Mouse (Mus musculus) liver, embryonic 16.5 days (tissue): Measurements from ENCODE around the gene Pabpn1l. TPM values are rescaled to one million over a fixed set of nuclear protein-coding genes. Genes with fewer than 3 reads are reported as not detected.
A peak's percentile ranks its signal among the peaks of the same experiment; 100 is the strongest.
"Not testable (repeated sequence)": the region's sequence is repeated elsewhere in the genome, so short reads cannot be mapped to it uniquely, and the experiment has no call there.

ENCODE experiments used
- ATAC-seq: fragments of 200-750 bp; cut with Nextera tagmentation; 2 replicates; pipeline ENCODE4 v1.8.0; 2017; ENCODE audit warnings: low read depth, mild to moderate bottlenecking, moderate number of reproducible peaks, moderate library complexity
- H3K27ac ChIP-seq: fragments of 300-500 bp; sonication (generic); 2 replicates; pipeline ENCODE4 v1.5.1; 2014; ENCODE audit warnings: mild to moderate bottlenecking, low read length
- H3K27me3 ChIP-seq: fragments of 300-500 bp; sonication (generic); 2 replicates; pipeline ENCODE4 v1.6.1; 2014; ENCODE audit warnings: low read depth, low read length, mixed read lengths; ENCODE audit not compliant: control insufficient read depth, insufficient read depth
- H3K36me3 ChIP-seq: fragments of 300-500 bp; sonication (generic); 2 replicates; pipeline ENCODE4 v1.6.1; 2014; ENCODE audit warnings: mild to moderate bottlenecking; ENCODE audit not compliant: control insufficient read depth, insufficient read depth
- H3K4me1 ChIP-seq: fragments of 300-500 bp; sonication (generic); 2 replicates; pipeline ENCODE4 v1.6.1; 2014; ENCODE audit warnings: low read depth, low read length, mixed read lengths; ENCODE audit not compliant: control insufficient read depth
- H3K4me2 ChIP-seq: fragments of 300-500 bp; sonication (generic); 2 replicates; pipeline ENCODE4 v1.6.1; 2014; ENCODE audit warnings: low read depth, low read length, mixed read lengths
- H3K4me3 ChIP-seq: fragments of 300-500 bp; sonication (generic); 2 replicates; pipeline ENCODE4 v1.5.1; 2014; ENCODE audit warnings: low read depth, mild to moderate bottlenecking, low read length
- H3K9ac ChIP-seq: fragments of 300-500 bp; sonication (generic); 2 replicates; pipeline ENCODE4 v1.6.1; 2014; ENCODE audit warnings: low read depth, low read length
- H3K9me3 ChIP-seq: fragments of 300-500 bp; sonication (generic); replicated peaks from 2 replicates; pipeline ENCODE4 v1.6.1; 2016; ENCODE audit warnings: low read length; ENCODE audit not compliant: control insufficient read depth
- WGBS: fragments of 180-500 bp; shearing (Covaris S2); extraction: QIAGEN DNeasy Blood & Tissue Kit; methylation state at CpG from one replicate; pipeline ENCODE4 v1.1.7; 2014; ENCODE audit not compliant: insufficient replicate concordance; 5-methylcytosine and 5-hydroxymethylcytosine counted together
- polyA plus RNA-seq: library from polyadenylated mRNA; unstranded; fragments of >200 nt; fragmentation: Nextera tagmentation; extraction: Ambion mirVana; gene quantifications from 2 replicates; pipeline ENCODE4 v1.2.1, GENCODE M21; 2015

Gene Pabpn1l
- polyA plus RNA-seq, 1 experiment from 2014 or later, result not detected

DNA sequence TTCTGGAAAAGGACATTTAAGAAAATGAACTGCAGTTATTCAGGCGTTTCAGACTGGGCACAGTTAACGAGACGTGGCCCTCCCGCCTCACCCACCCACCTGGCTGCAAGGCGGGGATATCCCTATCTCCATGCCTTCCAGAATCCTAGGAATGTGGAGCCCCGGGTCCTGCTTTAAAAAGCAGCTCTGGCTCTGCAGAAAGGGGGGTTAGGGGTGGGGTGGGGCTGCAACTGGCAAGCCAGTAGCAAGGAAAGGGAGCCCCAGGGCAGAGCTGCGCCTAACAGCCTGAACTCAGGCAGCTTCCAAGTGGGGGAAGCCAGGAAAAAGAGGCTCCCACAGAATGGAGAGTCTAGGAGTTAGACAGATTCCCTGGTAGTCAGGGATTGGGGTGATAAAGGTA, 43.3 kb downstream of the Pabpn1l start:
- Histone ChIP-seq H3K27ac (no peak overlapping the region), H3K4me1 (peaks cover 29% of the 10 kb centered on the region), H3K4me3 (no peak overlapping the region), H3K36me3 (no peaks in the 10 kb centered on the region), H3K27me3 (no peaks in the 10 kb centered on the region), H3K4me2 (no peak overlapping the region), H3K9me3 (no peaks in the 10 kb centered on the region), H3K9ac (no peak overlapping the region)
- no peak for ATAC-seq
- WGBS, result 71% methylated on average over 7 of the region's 7 CpGs

DNA sequence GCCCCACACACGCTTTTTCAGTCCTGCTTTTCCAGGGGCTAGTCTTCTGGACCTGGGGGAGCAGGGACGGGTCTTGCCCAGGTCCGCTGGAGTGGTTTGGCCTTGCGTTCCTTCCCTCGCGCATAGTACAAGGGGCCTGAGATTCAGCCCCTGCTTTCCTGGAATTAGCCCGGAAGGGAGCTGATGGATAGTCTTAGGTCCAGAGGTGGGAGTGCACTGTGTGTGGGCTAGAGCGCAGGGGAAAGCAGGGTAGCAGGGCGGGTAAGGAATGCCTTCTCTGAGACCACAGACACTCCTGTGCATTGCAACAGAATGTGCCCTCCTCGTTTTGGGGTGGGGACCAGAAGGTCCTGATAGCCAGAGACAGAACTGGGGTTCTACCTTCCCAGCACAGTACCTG, 45.4 kb downstream of the Pabpn1l start:
- H3K27ac ChIP-seq, result no peak overlapping the region
- H3K4me1 ChIP-seq, result peaks cover 47% of the 10 kb centered on the region
- H3K36me3 ChIP-seq, result peaks cover 7% of the 10 kb centered on the region
- no peaks in the 10 kb centered on the region for H3K27me3 ChIP-seq
- no peak overlapping the region for H3K9ac ChIP-seq
- peak overlapping the region; percentile 77; the same call in 1 of the 2 replicates for H3K4me2 ChIP-seq
- H3K4me3 ChIP-seq, result peak overlapping the region; percentile 68
- 57% methylated on average over 10 of the region's 10 CpGs for WGBS
- no peaks in the 10 kb centered on the region for H3K9me3 ChIP-seq
- no peak for ATAC-seq

DNA sequence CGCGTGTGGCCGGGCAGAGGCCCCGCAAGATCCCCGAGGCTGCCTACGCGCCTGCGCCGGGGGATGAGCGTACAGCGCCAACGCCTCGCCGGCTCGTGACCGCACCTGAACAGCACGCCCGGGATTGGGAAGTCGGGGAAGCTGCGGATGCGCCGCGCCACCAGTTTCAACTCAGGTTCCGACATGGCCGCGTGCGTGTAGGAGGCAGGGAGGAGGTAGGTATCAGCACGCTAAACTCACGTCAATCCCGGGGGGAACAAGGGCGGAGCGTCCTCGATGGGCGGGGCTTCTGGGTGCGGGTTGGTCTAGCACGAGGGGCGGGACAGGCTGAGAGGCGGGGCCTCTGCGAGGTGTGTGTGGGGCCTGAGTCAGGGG, 45.9 kb downstream of the Pabpn1l start, which contains the start of gene Aprt:
Aprt (minus strand) TSS at position 262 of the 375 bp plus-strand sequence.
- Histone ChIP-seq H3K9ac (peak within 1 kb of the TSS; percentile 70), H3K27ac (peak within 1 kb of the TSS; percentile 76), H3K4me3 (peak within 1 kb of the TSS; percentile 68), H3K9me3 (no peaks in the 10 kb centered on the region), H3K36me3 (peaks cover 12% of the 10 kb centered on the region), H3K4me1 (peaks cover 50% of the 10 kb centered on the region), H3K4me2 (peak within 1 kb of the TSS; percentile 77), H3K27me3 (no peaks in the 10 kb centered on the region)
- peak; percentile 88 for ATAC-seq
- WGBS, result under 1% methylated on average over 39 of the region's 39 CpGs

DNA sequence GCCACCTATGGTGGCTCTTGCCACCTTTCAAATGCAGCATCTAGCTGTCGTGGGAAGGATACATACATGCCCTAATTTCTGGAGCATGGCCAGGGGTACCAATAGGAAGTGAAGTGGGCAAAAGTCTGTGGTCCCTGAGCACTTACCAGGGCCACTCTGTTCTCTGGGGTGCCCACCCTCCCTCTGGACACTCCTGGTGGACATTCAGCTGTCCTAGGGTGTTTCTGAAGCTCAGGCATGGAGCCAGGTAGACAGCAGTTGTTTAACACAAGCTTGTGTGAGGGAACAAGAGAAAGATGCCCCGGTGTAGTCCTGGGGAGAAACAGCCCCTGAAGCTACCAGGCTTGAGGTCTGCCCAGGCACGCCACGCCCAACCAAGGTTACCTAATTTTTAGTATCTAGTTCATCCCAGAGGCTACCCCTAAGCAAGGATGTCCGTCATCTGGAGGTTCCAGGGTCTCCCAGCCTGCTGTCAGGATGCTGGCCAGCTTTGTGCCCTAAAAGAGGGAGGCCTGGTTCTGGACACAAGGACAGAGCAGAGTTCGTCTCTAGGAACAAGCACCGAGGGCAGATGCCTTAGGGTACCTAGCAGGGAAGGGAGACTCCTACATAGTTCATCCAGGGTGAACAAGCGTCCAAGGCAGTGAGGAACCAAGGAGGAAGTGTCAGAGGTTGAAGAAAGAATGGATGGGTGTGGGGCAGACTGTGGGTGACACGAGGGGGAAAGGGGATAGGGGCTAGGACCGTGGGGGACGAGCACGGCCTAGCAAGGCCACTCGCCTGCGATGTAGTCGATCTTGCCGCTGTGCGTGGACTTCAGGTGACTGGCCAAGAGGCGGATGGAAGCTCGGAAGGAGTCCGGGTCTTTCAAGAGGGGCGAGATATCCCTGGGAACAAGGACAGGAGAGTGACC, 46.5 kb downstream of the Pabpn1l start:
- peaks cover 55% of the 10 kb centered on the region for H3K4me1 ChIP-seq
- H3K36me3 ChIP-seq, result peaks cover 18% of the 10 kb centered on the region
- H3K4me3 ChIP-seq, result peak overlapping the region; percentile 68
- no peaks in the 10 kb centered on the region for H3K9me3 ChIP-seq
- H3K9ac ChIP-seq, result peak overlapping the region; percentile 70
- H3K4me2 ChIP-seq, result peak overlapping the region; percentile 77
- H3K27ac ChIP-seq, result peak overlapping the region; percentile 76
- no peaks in the 10 kb centered on the region for H3K27me3 ChIP-seq
- ATAC-seq, result peak; percentile 1; the same call in 1 of the 2 replicates
- WGBS, result 4% methylated on average over 21 of the region's 21 CpGs

DNA sequence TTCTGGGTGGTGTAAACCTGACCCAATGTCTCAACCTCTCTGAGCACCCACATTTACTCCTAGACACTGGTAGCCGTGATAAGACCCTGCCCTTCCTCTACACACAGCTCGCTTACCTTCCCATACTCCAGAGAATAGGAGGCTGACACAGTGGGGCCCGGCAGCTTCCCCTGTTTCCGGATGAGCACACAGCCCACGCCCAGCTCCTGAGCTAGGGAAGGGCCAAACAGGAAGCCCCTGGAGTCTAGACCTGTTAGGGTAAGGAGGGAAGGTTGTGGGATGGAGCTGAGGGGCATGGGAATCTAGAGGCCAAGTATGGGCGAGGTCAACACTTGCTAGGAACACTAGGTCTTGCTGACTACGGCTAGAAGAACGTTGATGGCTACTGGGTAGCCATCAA, 47.3 kb downstream of the Pabpn1l start:
- Histone ChIP-seq H3K27me3 (no peaks in the 10 kb centered on the region), H3K36me3 (peaks cover 25% of the 10 kb centered on the region), H3K4me1 (peaks cover 55% of the 10 kb centered on the region), H3K27ac (peak overlapping the region; percentile 76), H3K4me3 (peak overlapping the region; percentile 68), H3K9ac (peak overlapping the region; percentile 70), H3K4me2 (peak overlapping the region; percentile 77), H3K9me3 (no peaks in the 10 kb centered on the region)
- no peak for ATAC-seq
- 17% methylated on average over 8 of the region's 8 CpGs for WGBS

DNA sequence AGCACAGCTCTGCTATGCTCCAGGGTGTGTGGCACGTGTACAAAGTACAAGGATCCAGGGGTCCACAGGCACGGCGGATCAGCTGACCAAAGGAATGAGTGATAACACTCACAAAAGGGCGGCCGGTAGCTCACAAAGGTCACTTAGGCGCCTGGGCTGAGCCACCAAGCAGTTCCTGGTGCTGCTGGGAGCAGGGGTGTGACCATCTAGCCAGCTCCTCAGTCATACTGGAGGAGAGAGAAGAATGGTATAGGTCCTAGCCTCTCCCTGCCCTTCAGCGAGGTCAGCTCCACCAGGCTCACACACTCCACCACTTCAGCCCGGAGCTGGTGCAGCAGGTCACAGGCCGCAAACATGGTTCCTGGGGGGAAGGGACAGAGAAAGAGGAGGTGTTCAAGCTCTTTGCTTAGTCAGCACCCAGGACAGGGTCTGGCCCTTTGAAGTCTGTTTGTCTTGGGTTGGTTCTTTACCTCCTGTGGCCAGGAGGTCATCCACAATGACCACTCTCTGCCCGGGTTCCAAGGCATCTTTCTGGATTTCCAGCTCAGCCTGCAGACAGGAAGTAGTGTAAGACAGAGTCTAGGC, 47.8 kb downstream of the Pabpn1l start:
- Histone ChIP-seq H3K4me1 (peaks cover 57% of the 10 kb centered on the region), H3K27me3 (no peaks in the 10 kb centered on the region), H3K4me3 (peak overlapping the region; percentile 68)

DNA sequence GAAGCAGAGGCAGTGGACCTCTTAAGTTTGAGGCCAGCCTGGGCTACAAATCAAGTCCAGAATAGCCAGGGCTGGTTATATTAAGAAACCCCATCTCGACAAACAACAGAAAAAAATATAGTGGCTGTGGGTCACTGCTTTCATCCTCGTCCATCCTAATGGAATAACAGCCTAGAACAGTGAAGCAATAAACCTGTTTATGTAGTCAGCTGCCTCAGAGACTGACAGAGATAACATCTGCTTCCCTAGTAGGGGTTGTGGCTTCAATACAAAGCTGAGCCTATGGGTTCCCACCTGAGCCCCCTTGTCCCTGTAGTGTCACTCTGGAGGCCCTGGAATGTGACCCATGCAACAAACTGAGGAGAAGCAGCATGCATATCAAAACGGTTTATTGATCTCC, 48.3 kb downstream of the Pabpn1l start:
- 48% methylated on average over 3 of the region's 3 CpGs for WGBS
- ATAC-seq, result peak; percentile 2; the same call in 1 of the 2 replicates
- H3K4me2 ChIP-seq, result 0 out of 2 replicates have a peak overlapping the region, but pooled peaks have one; percentile 77

More for the DNA sequence above, 47.8 kb downstream of the Pabpn1l start:
- H3K9ac ChIP-seq, result peak overlapping the region; percentile 70; the same call in 1 of the 2 replicates
- 33% methylated on average over 10 of the region's 10 CpGs for WGBS
- peak; percentile 61 for ATAC-seq
- H3K36me3 ChIP-seq, result peaks cover 30% of the 10 kb centered on the region
- H3K27ac ChIP-seq, result peak overlapping the region; percentile 76
- H3K4me2 ChIP-seq, result peak overlapping the region; percentile 77
- no peaks in the 10 kb centered on the region for H3K9me3 ChIP-seq

DNA sequence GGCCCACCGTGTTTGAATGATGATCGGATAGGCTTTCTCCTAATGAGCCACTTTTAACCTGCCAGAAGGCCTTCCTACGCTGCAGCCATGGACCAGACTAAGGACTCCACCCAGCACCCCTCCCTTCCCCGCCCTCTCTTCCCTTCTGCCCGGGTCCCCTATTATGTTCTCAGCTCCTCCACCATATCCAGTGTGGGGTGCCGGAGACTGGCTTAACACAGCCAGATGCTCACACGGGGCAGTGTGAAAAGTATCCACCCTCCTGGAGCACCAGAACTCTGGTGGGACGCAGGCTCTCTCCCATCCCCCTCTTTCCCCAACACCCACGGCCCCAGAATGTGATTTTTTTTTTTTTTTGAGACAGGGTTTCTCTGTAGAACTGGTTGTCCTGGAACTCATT, 49.0 kb downstream of the Pabpn1l start:
- H3K27ac ChIP-seq, result peak overlapping the region; percentile 76
- WGBS, result 39% methylated on average over 9 of the region's 9 CpGs
- H3K9ac ChIP-seq, result no peak overlapping the region
- no peak overlapping the region for H3K4me2 ChIP-seq
- H3K4me3 ChIP-seq, result no peak overlapping the region
- no peaks in the 10 kb centered on the region for H3K9me3 ChIP-seq
- no peaks in the 10 kb centered on the region for H3K27me3 ChIP-seq
- no peak for ATAC-seq
- peaks cover 67% of the 10 kb centered on the region for H3K4me1 ChIP-seq
- H3K36me3 ChIP-seq, result peaks cover 35% of the 10 kb centered on the region

More for the DNA sequence above, 48.3 kb downstream of the Pabpn1l start:
- Histone ChIP-seq H3K4me3 (no peak overlapping the region), H3K4me1 (peaks cover 62% of the 10 kb centered on the region), H3K9me3 (no peaks in the 10 kb centered on the region), H3K27me3 (no peaks in the 10 kb centered on the region), H3K9ac (no peak overlapping the region), H3K27ac (peak overlapping the region; percentile 76), H3K36me3 (peaks cover 35% of the 10 kb centered on the region)

DNA sequence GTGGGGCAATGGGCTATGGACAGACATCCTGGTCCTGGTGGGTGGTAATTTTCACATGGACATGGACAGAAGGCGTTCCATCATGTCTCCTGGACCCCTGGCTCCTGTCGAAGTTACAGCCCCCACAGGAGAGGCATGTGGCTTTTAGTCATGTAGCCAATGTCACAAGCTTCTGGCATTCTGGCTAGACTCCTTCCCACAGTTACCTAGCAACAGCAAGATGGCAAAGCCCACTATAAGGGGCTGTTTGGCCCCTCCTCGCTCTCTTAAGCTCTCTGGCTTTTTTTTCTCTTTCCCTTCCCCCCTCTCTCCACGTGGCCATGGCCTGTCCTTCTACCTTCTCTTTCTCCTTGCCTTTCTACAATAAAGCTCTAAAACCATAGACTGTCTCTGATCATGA, 49.4 kb downstream of the Pabpn1l start:
- Histone ChIP-seq H3K36me3 (peaks cover 35% of the 10 kb centered on the region), H3K4me1 (peaks cover 67% of the 10 kb centered on the region)
- not testable (repeated sequence) for ATAC-seq, H3K27ac ChIP-seq, H3K9me3 ChIP-seq, H3K4me3 ChIP-seq, H3K27me3 ChIP-seq, H3K4me2 ChIP-seq, H3K9ac ChIP-seq
- WGBS, result 66% methylated on average over 4 of the region's 4 CpGs
